Mouse (Mus musculus): ENCODE measurements around the gene Ivl. TPM values are rescaled to one million over a fixed set of nuclear protein-coding genes. Genes with fewer than 3 reads are reported as not detected.

The Ivl gene
- polyA plus RNA-seq, 1 experiment from 2014 or later: 1.4 TPM

DNA sequence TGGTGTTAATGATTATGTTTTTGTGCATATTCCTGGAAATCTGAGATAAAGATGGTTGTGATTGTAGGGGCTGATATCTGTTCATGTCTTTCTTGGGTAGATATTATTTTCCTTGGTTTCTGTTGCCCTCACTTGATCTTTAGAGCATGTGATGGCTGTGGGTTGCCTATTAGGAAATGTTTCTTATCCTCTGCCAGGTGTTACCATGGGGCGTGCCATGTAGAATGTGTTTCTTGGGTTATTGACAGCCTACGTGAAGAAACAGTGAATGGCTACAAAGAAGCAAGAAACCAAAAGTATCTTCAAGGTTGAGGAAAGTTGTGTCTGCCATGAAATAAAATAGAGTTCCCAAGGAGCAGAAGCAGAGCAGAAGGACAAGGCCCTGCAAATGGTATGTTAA, 24.9 kb upstream of the Ivl start:
- TF ChIP-seq CTCF (IDR thresholded peaks at IDR 0.05; ENCODE audit: low read depth): no peak
- H3K27me3 ChIP-seq (ENCODE audit: insufficient read depth, low read length): no peaks in the 10 kb centered on the region
- H3K9me3 ChIP-seq (replicated peaks; ENCODE audit: low read length): no peaks in the 10 kb centered on the region
- DNase-seq (ENCODE audit: low spot score): no peak
- H3K36me3 ChIP-seq (ENCODE audit: insufficient read depth, low read length): no peaks in the 10 kb centered on the region
- no peak for ATAC-seq (replicated peaks; ENCODE audit: low FRiP score, low read depth)
- H3K9ac ChIP-seq (ENCODE audit: low read depth, low read length): no peak overlapping the region
- H3K4me3 ChIP-seq (replicated peaks; ENCODE audit: low read depth, low read length): no peak overlapping the region
- no peaks in the 10 kb centered on the region for H3K4me1 ChIP-seq (replicated peaks; ENCODE audit: insufficient read depth, low read length)
- WGBS: 87% methylated on average over 2 of the region's 2 CpGs
- no peak overlapping the region for H3K27ac ChIP-seq
- no peak overlapping the region for H3K4me2 ChIP-seq (ENCODE audit: low read length)

DNA sequence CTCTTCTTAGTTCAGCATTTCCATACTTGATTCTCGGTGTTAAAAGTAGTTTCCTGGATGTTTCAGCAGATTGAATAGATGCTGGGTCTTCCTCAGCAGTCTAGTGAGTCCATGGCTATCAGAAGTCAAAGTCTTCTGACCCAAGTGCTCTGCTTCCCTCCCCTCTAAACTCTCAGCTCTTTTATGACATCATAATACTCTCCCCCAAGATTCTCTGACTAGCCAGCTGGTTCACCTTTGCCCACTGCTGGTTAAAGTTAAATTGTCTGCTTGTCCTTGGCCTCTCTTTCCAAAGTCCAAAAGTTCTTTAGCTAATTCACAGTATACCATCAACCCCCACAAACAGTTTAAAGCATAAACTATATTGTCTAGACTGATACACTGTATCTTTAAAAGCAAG, 15.3 kb upstream of the Ivl start, which contains the start of gene Smcp:
Gene Smcp, minus strand, starts transcription at position 140 of the 400 bp plus-strand sequence.
- no peak within 1 kb of the TSS for H3K4me2 ChIP-seq (ENCODE audit: low read length)
- no peak within 1 kb of the TSS for H3K9ac ChIP-seq (ENCODE audit: low read depth, low read length)
- WGBS: 78% methylated on average over 1 of the region's 1 CpGs
- no peaks in the 10 kb centered on the region for H3K27me3 ChIP-seq (ENCODE audit: insufficient read depth, low read length)
- H3K4me1 ChIP-seq (replicated peaks; ENCODE audit: insufficient read depth, low read length): no peaks in the 10 kb centered on the region
- no peaks in the 10 kb centered on the region for H3K9me3 ChIP-seq (replicated peaks; ENCODE audit: low read length)
- ATAC-seq (replicated peaks; ENCODE audit: low FRiP score, low read depth): no peak
- H3K36me3 ChIP-seq (ENCODE audit: insufficient read depth, low read length): no peaks in the 10 kb centered on the region
- no peak for TF ChIP-seq CTCF (IDR thresholded peaks at IDR 0.05; ENCODE audit: low read depth)
- DNase-seq (ENCODE audit: low spot score): no peak
- H3K4me3 ChIP-seq (replicated peaks; ENCODE audit: low read depth, low read length): no peak within 1 kb of the TSS
- H3K27ac ChIP-seq: no peak within 1 kb of the TSS

DNA sequence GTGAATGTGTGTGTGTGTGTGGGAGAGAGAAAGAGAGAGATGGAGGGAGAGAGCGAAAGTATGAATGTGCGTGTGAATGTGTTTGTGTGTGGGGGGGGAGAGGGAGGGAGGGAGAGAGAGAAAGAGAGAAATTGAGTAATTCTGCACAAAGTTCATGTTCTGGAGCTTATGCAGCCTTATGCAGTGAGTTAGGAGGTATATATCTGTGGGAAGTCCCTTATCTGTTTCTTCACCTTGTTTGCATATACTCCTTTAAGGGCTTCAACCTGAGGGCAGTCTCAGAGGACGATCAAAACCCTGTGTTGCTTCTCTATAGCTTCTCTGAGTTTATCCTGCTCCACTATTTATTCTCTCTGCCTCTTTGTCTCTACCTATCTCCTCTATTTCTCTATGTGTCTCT, 13.7 kb upstream of the Ivl start:
- no peaks in the 10 kb centered on the region for H3K9me3 ChIP-seq (replicated peaks; ENCODE audit: low read length)
- no peaks in the 10 kb centered on the region for H3K4me1 ChIP-seq (replicated peaks; ENCODE audit: insufficient read depth, low read length)
- no peaks in the 10 kb centered on the region for H3K27me3 ChIP-seq (ENCODE audit: insufficient read depth, low read length)
- TF ChIP-seq CTCF (IDR thresholded peaks at IDR 0.05; ENCODE audit: low read depth): no peak
- H3K4me2 ChIP-seq (ENCODE audit: low read length): no peak overlapping the region
- H3K36me3 ChIP-seq (ENCODE audit: insufficient read depth, low read length): no peaks in the 10 kb centered on the region
- no peak overlapping the region for H3K27ac ChIP-seq
- H3K9ac ChIP-seq (ENCODE audit: low read depth, low read length): no peak overlapping the region
- ATAC-seq (replicated peaks; ENCODE audit: low FRiP score, low read depth) (no peak), DNase-seq (ENCODE audit: low spot score) (no peak)
- 68% methylated on average over 3 of the region's 3 CpGs for WGBS
- H3K4me3 ChIP-seq (replicated peaks; ENCODE audit: low read depth, low read length): no peak overlapping the region

DNA sequence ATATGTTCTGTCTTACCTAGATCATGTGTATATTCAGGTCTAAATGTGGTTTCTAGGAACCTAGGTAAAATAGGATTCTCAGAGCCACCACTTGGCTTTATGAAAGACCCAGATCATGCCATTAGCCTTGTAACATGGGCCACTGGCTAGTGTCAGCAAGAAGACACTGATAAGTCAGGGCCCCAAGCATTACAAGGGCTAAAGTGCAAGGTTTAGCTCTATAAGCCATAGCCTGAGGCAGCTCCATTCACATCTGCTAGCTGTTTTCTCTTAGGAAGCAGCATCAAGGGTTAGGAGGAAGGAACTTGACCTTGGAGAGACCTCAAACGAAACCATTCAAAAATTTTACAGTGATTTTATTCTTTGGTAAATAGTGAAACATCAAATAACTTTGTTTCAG, 11.5 kb upstream of the Ivl start:
- WGBS: 50% methylated on average over 1 of the region's 1 CpGs
- DNase-seq (ENCODE audit: low spot score) (no peak), ATAC-seq (replicated peaks; ENCODE audit: low FRiP score, low read depth) (no peak)
- no peak overlapping the region for H3K4me3 ChIP-seq (replicated peaks; ENCODE audit: low read depth, low read length)
- H3K27ac ChIP-seq: no peak overlapping the region
- H3K27me3 ChIP-seq (ENCODE audit: insufficient read depth, low read length): no peaks in the 10 kb centered on the region
- H3K4me2 ChIP-seq (ENCODE audit: low read length): no peak overlapping the region
- H3K4me1 ChIP-seq (replicated peaks; ENCODE audit: insufficient read depth, low read length): no peaks in the 10 kb centered on the region
- H3K36me3 ChIP-seq (ENCODE audit: insufficient read depth, low read length): no peaks in the 10 kb centered on the region
- no peak overlapping the region for H3K9ac ChIP-seq (ENCODE audit: low read depth, low read length)
- no peak for TF ChIP-seq CTCF (IDR thresholded peaks at IDR 0.05; ENCODE audit: low read depth)
- no peaks in the 10 kb centered on the region for H3K9me3 ChIP-seq (replicated peaks; ENCODE audit: low read length)

DNA sequence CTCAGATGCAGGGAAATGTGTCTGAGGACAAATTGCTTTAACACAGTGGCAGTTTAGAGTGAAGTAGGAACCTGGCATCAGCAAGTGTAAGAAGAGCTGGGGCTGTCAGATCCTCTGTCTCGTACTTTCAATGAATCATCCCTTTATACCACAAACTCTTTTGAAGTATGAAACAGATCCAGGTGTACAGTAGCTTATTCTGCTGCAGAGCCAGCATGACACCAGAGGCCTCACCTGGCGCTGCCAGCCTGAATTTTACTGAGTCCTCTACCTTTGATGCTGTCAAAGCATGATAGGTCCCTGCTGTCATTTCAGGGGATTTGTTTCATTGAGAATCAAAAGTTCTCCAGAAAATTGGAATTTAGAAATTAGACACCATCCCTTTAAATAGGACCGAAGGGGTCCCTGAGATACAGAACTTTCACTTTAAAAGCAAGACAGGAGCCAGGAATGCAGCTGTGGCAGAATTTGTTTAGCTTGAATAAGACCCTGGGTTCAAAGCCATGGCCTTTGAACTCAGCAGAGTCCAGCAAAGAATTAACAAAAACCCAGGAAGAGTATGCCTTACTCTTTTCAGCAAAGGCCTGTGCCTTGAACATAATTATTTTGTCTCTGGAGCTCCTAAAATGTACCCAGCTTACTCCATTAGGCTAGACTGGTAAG, 9.8 kb upstream of the Ivl start:
- TF ChIP-seq CTCF (IDR thresholded peaks at IDR 0.05; ENCODE audit: low read depth): no peak
- Histone ChIP-seq H3K4me1 (replicated peaks; ENCODE audit: insufficient read depth, low read length) (no peaks in the 10 kb centered on the region), H3K4me2 (ENCODE audit: low read length) (no peak overlapping the region), H3K36me3 (ENCODE audit: insufficient read depth, low read length) (no peaks in the 10 kb centered on the region), H3K27me3 (ENCODE audit: insufficient read depth, low read length) (no peaks in the 10 kb centered on the region), H3K9ac (ENCODE audit: low read depth, low read length) (no peak overlapping the region), H3K9me3 (replicated peaks; ENCODE audit: low read length) (no peaks in the 10 kb centered on the region), H3K4me3 (replicated peaks; ENCODE audit: low read depth, low read length) (no peak overlapping the region), H3K27ac (no peak overlapping the region)
- no peak for DNase-seq (ENCODE audit: low spot score)
- WGBS: 51% methylated on average over 3 of the region's 3 CpGs
- no peak for ATAC-seq (replicated peaks; ENCODE audit: low FRiP score, low read depth)

DNA sequence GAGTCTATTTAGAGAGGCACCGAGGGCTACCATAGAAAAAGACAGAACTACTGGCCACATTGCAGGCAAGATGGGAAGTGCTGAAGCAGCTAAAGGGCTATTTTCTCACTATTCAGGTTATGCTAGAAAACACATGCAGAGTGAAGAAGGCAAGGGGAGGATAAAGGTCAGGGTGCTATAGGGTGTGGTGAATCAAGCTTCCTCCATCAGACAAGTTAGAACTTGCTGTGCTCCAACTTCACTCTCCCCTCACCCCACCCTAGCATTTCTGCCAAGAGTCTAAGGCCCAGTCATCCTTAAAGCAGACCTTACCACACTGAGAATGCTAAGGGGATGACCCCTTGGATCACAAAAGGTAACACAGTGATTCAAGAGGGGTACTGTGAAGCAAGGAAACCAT, 6.0 kb upstream of the Ivl start:
- H3K9ac ChIP-seq (ENCODE audit: low read depth, low read length): no peak overlapping the region
- DNase-seq (ENCODE audit: low spot score) (no peak), ATAC-seq (replicated peaks; ENCODE audit: low FRiP score, low read depth) (no peak)
- 81% methylated on average over 1 of the region's 1 CpGs for WGBS
- no peak overlapping the region for H3K4me3 ChIP-seq (replicated peaks; ENCODE audit: low read depth, low read length)
- no peak overlapping the region for H3K4me2 ChIP-seq (ENCODE audit: low read length)
- H3K36me3 ChIP-seq (ENCODE audit: insufficient read depth, low read length): no peaks in the 10 kb centered on the region
- no peak for TF ChIP-seq CTCF (IDR thresholded peaks at IDR 0.05; ENCODE audit: low read depth)
- H3K4me1 ChIP-seq (replicated peaks; ENCODE audit: insufficient read depth, low read length): no peaks in the 10 kb centered on the region
- no peaks in the 10 kb centered on the region for H3K27me3 ChIP-seq (ENCODE audit: insufficient read depth, low read length)
- H3K9me3 ChIP-seq (replicated peaks; ENCODE audit: low read length): no peaks in the 10 kb centered on the region
- no peak overlapping the region for H3K27ac ChIP-seq

Measured in kidney, postnatal 0 days (tissue).